Mouse (Mus musculus) frontal cortex, adult 2 months (tissue): Measurements from ENCODE around the gene Wfdc10. TPM values are rescaled to one million over a fixed set of nuclear protein-coding genes. Genes with fewer than 3 reads are reported as not detected.

Experiments used
- DNase-seq, 2 experiments: peaks; one replicate each; pipeline ENCODE4 v3.0.0; 2022; ENCODE audit warnings: low spot score in 1 of 2; ENCODE audit errors: extremely low spot score in 1 of 2
- polyA plus RNA-seq: library from polyadenylated mRNA; depleted of rRNA; stranded (reverse); fragments of >200 nt; gene quantifications from 2 replicates; pipeline ENCODE4 v1.2.3, GENCODE M21; 2012; rRNA removed

Gene Wfdc10
- polyA plus RNA-seq, 1 experiment, result not detected

- no peak for DNase-seq
These were observed 42.4 kb downstream of the Wfdc10 start, which contains the start of gene Spint4 for GRCm38 (mm10) chr2:164698201-164698600. TSS of gene Spint4 (plus strand) at chr2:164698501.

GRCm38 (mm10) chr2:164700959-164701358 lies 45.1 kb downstream of the Wfdc10 start:
- DNase-seq, result no peak

GRCm38 (mm10) chr2:164701761-164702160 lies 45.9 kb downstream of the Wfdc10 start:
- DNase-seq, result no peak

GRCm38 (mm10) chr2:164704235-164704634 lies 48.4 kb downstream of the Wfdc10 start:
- no peak for DNase-seq

GRCm38 (mm10) chr2:164705328-164705727 lies 49.5 kb downstream of the Wfdc10 start:
- no peak for DNase-seq

- no peak for DNase-seq
These were observed 50.1 kb downstream of the Wfdc10 start for GRCm38 (mm10) chr2:164705991-164706390.

Other genes with a start within 250 kb of the Wfdc10 start
- 45.0 and 46.5 TPM in 2 replicates for gene Sdc4, start 212.2 kb upstream of the Wfdc10 start, polyA plus RNA-seq
- gene Sys1, start 199.1 kb upstream of the Wfdc10 start, polyA plus RNA-seq, result 58.1 and 59.1 TPM in 2 replicates
- 9.3 and 10.0 TPM in 2 replicates for gene Gm20458, start 195.1 kb upstream of the Wfdc10 start, polyA plus RNA-seq
- not detected in 2 replicates for gene Trp53tg5, start 182.3 kb upstream of the Wfdc10 start, polyA plus RNA-seq
- gene Dbndd2, start 169.9 kb upstream of the Wfdc10 start, polyA plus RNA-seq, result 182 and 219 TPM in 2 replicates
- 80.6 and 84.7 TPM in 2 replicates for gene Pigt, start 158.5 kb upstream of the Wfdc10 start, polyA plus RNA-seq
- 0.76 and 1.2 TPM in 2 replicates for gene Wfdc2, start 93.6 kb upstream of the Wfdc10 start, polyA plus RNA-seq
- gene Spint3, start 82.6 kb upstream of the Wfdc10 start, polyA plus RNA-seq, result not detected in 2 replicates
- 0.12 TPM in 1 of 2 replicates, not detected in the other for gene Wfdc6a, start 70.6 kb upstream of the Wfdc10 start, polyA plus RNA-seq
- gene Eppin, start 62.5 kb upstream of the Wfdc10 start, polyA plus RNA-seq, result not detected in 2 replicates
- not detected in 2 replicates for gene Wfdc6b, start 42.5 kb upstream of the Wfdc10 start, polyA plus RNA-seq
- gene Wfdc8, start 42.4 kb upstream of the Wfdc10 start, polyA plus RNA-seq, result not detected in 2 replicates
- not detected in 2 replicates for gene Wfdc16, start 17.2 kb upstream of the Wfdc10 start, polyA plus RNA-seq
- not detected in 2 replicates for gene Wfdc9, start 537 bp downstream of the Wfdc10 start, polyA plus RNA-seq
- not detected in 2 replicates for gene Wfdc11, start 18.0 kb downstream of the Wfdc10 start, polyA plus RNA-seq
- gene Wfdc13, start 29.1 kb downstream of the Wfdc10 start, polyA plus RNA-seq, result not detected in 2 replicates
- gene Spint4, start 42.5 kb downstream of the Wfdc10 start, polyA plus RNA-seq, result not detected in 2 replicates
- not detected in 2 replicates for gene Spint5, start 59.3 kb downstream of the Wfdc10 start, polyA plus RNA-seq
- 2.4 and 3.3 TPM in 2 replicates for gene Wfdc3, start 89.9 kb downstream of the Wfdc10 start, polyA plus RNA-seq
- gene Dnttip1, start 89.9 kb downstream of the Wfdc10 start, polyA plus RNA-seq, result 44.3 and 46.4 TPM in 2 replicates
- 2.0 and 2.8 TPM in 2 replicates for gene Ube2c, start 113.9 kb downstream of the Wfdc10 start, polyA plus RNA-seq
- gene Tnnc2, start 123.9 kb downstream of the Wfdc10 start, polyA plus RNA-seq, result 0.96 and 3.9 TPM in 2 replicates
- gene Snx21, start 129.8 kb downstream of the Wfdc10 start, polyA plus RNA-seq, result 59.9 and 60.9 TPM in 2 replicates
- gene Acot8, start 148.8 kb downstream of the Wfdc10 start, polyA plus RNA-seq, result 29.4 and 35.0 TPM in 2 replicates
- 7.7 and 7.9 TPM in 2 replicates for gene Zswim3, start 149.1 kb downstream of the Wfdc10 start, polyA plus RNA-seq
- 18.5 and 19.3 TPM in 2 replicates for gene Zswim1, start 166.6 kb downstream of the Wfdc10 start, polyA plus RNA-seq
- gene Spata25, start 172.5 kb downstream of the Wfdc10 start, polyA plus RNA-seq, result 0.69 TPM in 1 of 2 replicates, not detected in the other
- 177 and 194 TPM in 2 replicates for gene Ctsa, start 176.8 kb downstream of the Wfdc10 start, polyA plus RNA-seq
- gene Neurl2, start 177.4 kb downstream of the Wfdc10 start, polyA plus RNA-seq, result 6.6 and 6.9 TPM in 2 replicates
- 154 and 170 TPM in 2 replicates for gene Pltp, start 201.7 kb downstream of the Wfdc10 start, polyA plus RNA-seq
- gene Pcif1, start 223.3 kb downstream of the Wfdc10 start, polyA plus RNA-seq, result 47.4 and 47.7 TPM in 2 replicates